Mouse (Mus musculus) liver, postnatal 0 days (tissue): Measurements from ENCODE around the gene Slpi. TPM values are rescaled to one million over a fixed set of nuclear protein-coding genes. Genes with fewer than 3 reads are reported as not detected.
"Not testable (repeated sequence)": the region's sequence is repeated elsewhere in the genome, so short reads cannot be mapped to it uniquely, and the experiment has no call there.

ENCODE experiments used
- ATAC-seq: fragments of 200-750 bp; cut with Nextera tagmentation; 2 replicates; pipeline ENCODE4 v1.8.0; 2017; ENCODE audit warnings: mild to moderate bottlenecking, moderate library complexity
- DNase-seq: peaks from one replicate; pipeline ENCODE4 v3.0.0-alpha.2; 2016
- H3K27ac ChIP-seq: fragments of 300-500 bp; sonication (generic); 2 replicates; pipeline ENCODE4 v1.5.1; 2014; ENCODE audit warnings: antibody characterized with exemption, moderate library complexity, mild to moderate bottlenecking, low read depth
- H3K27me3 ChIP-seq: fragments of 300-500 bp; sonication (generic); 2 replicates; pipeline ENCODE4 v1.6.1; 2014; ENCODE audit warnings: low read length, control low read depth, mixed read lengths; ENCODE audit not compliant: insufficient read depth
- H3K36me3 ChIP-seq: fragments of 300-500 bp; sonication (generic); replicated peaks from 2 replicates; pipeline ENCODE4 v1.6.1; 2014; ENCODE audit warnings: mild to moderate bottlenecking, control low read depth, low read length, moderate library complexity, mixed read lengths; ENCODE audit not compliant: insufficient read depth
- H3K4me1 ChIP-seq: fragments of 300-500 bp; sonication (generic); 2 replicates; pipeline ENCODE4 v1.6.1; 2014; ENCODE audit warnings: antibody characterized with exemption, mild to moderate bottlenecking, control low read depth; ENCODE audit not compliant: insufficient read depth
- H3K4me2 ChIP-seq: fragments of 300-500 bp; sonication (generic); 2 replicates; pipeline ENCODE4 v1.6.1; 2014; ENCODE audit warnings: low read depth, mild to moderate bottlenecking, low read length, moderate library complexity, mixed read lengths
- H3K4me3 ChIP-seq: fragments of 300-500 bp; sonication (generic); 2 replicates; pipeline ENCODE4 v1.5.1; 2014; ENCODE audit warnings: low read depth, low read length
- H3K9ac ChIP-seq: fragments of 300-500 bp; sonication (generic); replicated peaks from 2 replicates; pipeline ENCODE4 v1.6.1; 2014; ENCODE audit warnings: mild to moderate bottlenecking, moderate library complexity
- H3K9me3 ChIP-seq: fragments of 300-500 bp; sonication (generic); 2 replicates; pipeline ENCODE4 v1.6.1; 2016; ENCODE audit warnings: mild to moderate bottlenecking, control low read depth, low read length, mixed read lengths
- CTCF ChIP-seq: sonication (generic); IDR thresholded peaks from 2 replicates; pipeline ENCODE4 v1.5.1; 2016; ENCODE audit warnings: antibody characterized with exemption, low read depth
- EP300 ChIP-seq: IDR thresholded peaks from 2 replicates; pipeline ENCODE4 v1.6.1; 2016; ENCODE audit warnings: antibody characterized with exemption, low read depth, mild to moderate bottlenecking
- WGBS: fragments of 180-500 bp; shearing (Covaris S2); extraction: QIAGEN DNeasy Blood & Tissue Kit; methylation state at CpG from one replicate; pipeline ENCODE4 v1.1.7; 2014; ENCODE audit not compliant: insufficient replicate concordance; 5-methylcytosine and 5-hydroxymethylcytosine counted together
- polyA plus RNA-seq: library from polyadenylated mRNA; unstranded; fragments of >200 nt; fragmentation: Nextera tagmentation; extraction: Ambion mirVana; gene quantifications from 2 replicates; pipeline ENCODE4 v1.2.1, GENCODE M21; 2015

Gene Slpi
- polyA plus RNA-seq, 1 experiment from 2014 or later, result 59.4 TPM

GRCm38 (mm10) chr2:164352697-164353096, 36.2 kb downstream of the Slpi start:
- Histone ChIP-seq H3K36me3 (no peaks in the 10 kb centered on the region), H3K4me3 (no peak overlapping the region), H3K27ac (no peak overlapping the region), H3K9me3 (no peaks in the 10 kb centered on the region), H3K27me3 (no peaks in the 10 kb centered on the region), H3K9ac (no peak overlapping the region), H3K4me2 (no peak overlapping the region), H3K4me1 (no peaks in the 10 kb centered on the region)
- WGBS, result 68% methylated on average over 3 of the region's 3 CpGs
- no peak for TF ChIP-seq EP300
- no peak for TF ChIP-seq CTCF
- ATAC-seq (no peak), DNase-seq (no peak)

- WGBS, result 79% methylated on average over 3 of the region's 3 CpGs
- Histone ChIP-seq H3K9ac (no peak overlapping the region), H3K4me2 (no peak overlapping the region), H3K4me3 (no peak overlapping the region), H3K36me3 (no peaks in the 10 kb centered on the region), H3K27me3 (no peaks in the 10 kb centered on the region), H3K4me1 (no peaks in the 10 kb centered on the region), H3K27ac (no peak overlapping the region), H3K9me3 (no peaks in the 10 kb centered on the region)
- ATAC-seq, result no peak
- TF ChIP-seq EP300 (no peak), CTCF (peak; percentile 65)
- peak; percentile 53 for DNase-seq
Observed at GRCm38 (mm10) chr2:164348980-164349379, 39.9 kb downstream of the Slpi start.

GRCm38 (mm10) chr2:164347697-164348096, 41.2 kb downstream of the Slpi start:
- DNase-seq, H3K36me3 ChIP-seq, H3K4me2 ChIP-seq, H3K4me1 ChIP-seq, ATAC-seq, H3K27ac ChIP-seq, H3K9me3 ChIP-seq, H3K9ac ChIP-seq, H3K4me3 ChIP-seq, H3K27me3 ChIP-seq: not testable (repeated sequence)
- 0 out of 2 replicates have a peak, but pooled peaks have one; percentile 20 for TF ChIP-seq CTCF

- H3K9me3 ChIP-seq, H3K4me2 ChIP-seq, DNase-seq, H3K9ac ChIP-seq, H3K4me3 ChIP-seq, H3K27me3 ChIP-seq, H3K27ac ChIP-seq, H3K4me1 ChIP-seq, H3K36me3 ChIP-seq, ATAC-seq: not testable (repeated sequence)
- WGBS, result 83% methylated on average over 1 of the region's 1 CpGs
- TF ChIP-seq CTCF, result peak; percentile 29
Observed at GRCm38 (mm10) chr2:164343732-164344131, 45.2 kb downstream of the Slpi start.

- DNase-seq, H3K9me3 ChIP-seq, H3K4me1 ChIP-seq, H3K27me3 ChIP-seq, H3K36me3 ChIP-seq, H3K4me2 ChIP-seq, H3K27ac ChIP-seq, H3K4me3 ChIP-seq, ATAC-seq, H3K9ac ChIP-seq: not testable (repeated sequence)
- WGBS, result 41% methylated on average over 3 of the region's 3 CpGs
Observed at GRCm38 (mm10) chr2:164332440-164332839, 56.5 kb downstream of the Slpi start, which contains the start of gene Svs5. Svs5 (plus strand) TSS chr2:164332740.

- WGBS, result 65% methylated on average over 6 of the region's 6 CpGs
- no peak for TF ChIP-seq CTCF
- no peak for TF ChIP-seq EP300
- H3K4me1 ChIP-seq, result no peaks in the 10 kb centered on the region
- H3K27ac ChIP-seq, result 0 out of 2 replicates have a peak overlapping the region, but pooled peaks have one; percentile 29
- no peak overlapping the region for H3K4me3 ChIP-seq
- ATAC-seq (peak; percentile 76), DNase-seq (no peak)
- H3K9ac ChIP-seq, result no peak overlapping the region
- no peaks in the 10 kb centered on the region for H3K27me3 ChIP-seq
- H3K9me3 ChIP-seq, result no peaks in the 10 kb centered on the region
- no peaks in the 10 kb centered on the region for H3K36me3 ChIP-seq
- H3K4me2 ChIP-seq, result peak overlapping the region; percentile 13; the same call in 1 of the 2 replicates
Observed at GRCm38 (mm10) chr2:164320983-164321382, 67.9 kb downstream of the Slpi start.

- not testable (repeated sequence) for H3K4me3 ChIP-seq, H3K9me3 ChIP-seq, H3K27me3 ChIP-seq, H3K4me1 ChIP-seq, H3K9ac ChIP-seq, H3K4me2 ChIP-seq, DNase-seq, H3K36me3 ChIP-seq, ATAC-seq, H3K27ac ChIP-seq
- 72% methylated on average over 1 of the region's 1 CpGs for WGBS
Observed at GRCm38 (mm10) chr2:164316451-164316850, 72.4 kb downstream of the Slpi start, which contains the start of gene Svs6. Svs6 (plus strand) TSS chr2:164316751.

- H3K9ac ChIP-seq, H3K4me3 ChIP-seq, ATAC-seq, H3K9me3 ChIP-seq, H3K4me2 ChIP-seq, H3K36me3 ChIP-seq, H3K27me3 ChIP-seq, H3K4me1 ChIP-seq, DNase-seq, H3K27ac ChIP-seq: not testable (repeated sequence)
Observed at GRCm38 (mm10) chr2:164315460-164315859, 73.4 kb downstream of the Slpi start.
